Mouse (Mus musculus) adrenal gland, adult 10 weeks (tissue): ENCODE results near the gene Ubfd1. TPM values are rescaled to one million over a fixed set of nuclear protein-coding genes. Genes with fewer than 3 reads are reported as not detected.

Experiments used
- polyA plus RNA-seq: library from polyadenylated mRNA; stranded (reverse); fragments of 350-450 nt; fragmentation: Illumina TruSeq; extraction: RNeasy Lipid Tissue Mini Kit (QIAGEN cat#74804); gene quantifications from one replicate; pipeline ENCODE4 v1.2.3, GENCODE M21; 2014; ENCODE audit warnings: low read depth, low replicate concordance

Ubfd1 gene
- polyA plus RNA-seq: 37.2 TPM

DNA sequence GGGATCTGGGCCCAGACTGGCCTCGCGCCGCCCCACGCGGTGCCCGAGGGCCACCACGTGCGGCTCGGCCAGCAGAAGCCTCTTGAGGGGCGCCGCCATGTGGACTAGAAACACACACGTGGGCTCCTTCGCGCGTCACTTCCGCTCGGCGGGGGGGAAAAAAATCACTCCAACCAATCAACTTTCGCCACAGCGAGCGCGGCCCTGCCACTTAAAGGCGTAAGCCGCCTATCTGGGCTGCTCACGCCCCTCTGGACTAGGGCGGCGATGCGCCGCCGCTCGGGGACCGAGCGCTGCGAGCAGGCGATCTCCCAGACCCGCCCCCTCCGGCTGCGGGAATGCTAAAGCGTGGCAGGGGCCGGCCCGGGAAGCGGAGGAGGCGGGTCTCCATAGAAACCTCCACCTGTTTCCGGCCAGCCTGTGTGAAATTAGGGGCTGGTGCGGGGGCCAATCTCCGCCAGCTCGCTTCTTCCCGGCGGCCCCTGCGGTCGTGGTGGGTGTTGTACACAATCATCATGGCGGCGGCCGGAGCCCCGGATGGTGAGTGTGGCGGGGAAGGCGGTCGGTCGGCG lies at the start of gene Ubfd1, which contains the start of gene Ears2:
Gene Ubfd1, plus strand, starts transcription at position 231 of the 572 bp plus-strand sequence.
Gene Ears2, minus strand, starts transcription at position 319 of the 572 bp plus-strand sequence.

GRCm38 (mm10) chr7:122020667-122021354 lies 46.2 kb upstream of the Ubfd1 start, which contains the start of gene Gga2:
Gene Gga2, minus strand, starts transcription at chr7:122021222.

GRCm38 (mm10) chr7:122101747-122102244 lies 34.8 kb downstream of the Ubfd1 start, which contains the start of gene Ndufab1:
Gene Ndufab1, minus strand, starts transcription at chr7:122101886.

Other genes starting within 250 kb of the Ubfd1 start
- gene Scnn1b, start 202.1 kb upstream of the Ubfd1 start, polyA plus RNA-seq: not detected
- gene Cog7, start 85.5 kb upstream of the Ubfd1 start, polyA plus RNA-seq: 16.6 TPM
- gene Gga2, start 46.0 kb upstream of the Ubfd1 start, polyA plus RNA-seq: 3.3 TPM
- 3.3 TPM for gene Ears2, start 88 bp downstream of the Ubfd1 start, polyA plus RNA-seq
- gene Ndufab1, start 34.7 kb downstream of the Ubfd1 start, polyA plus RNA-seq: 737 TPM
- 1.8 TPM for gene Palb2, start 65.8 kb downstream of the Ubfd1 start, polyA plus RNA-seq
- gene Dctn5, start 65.9 kb downstream of the Ubfd1 start, polyA plus RNA-seq: 122 TPM
- gene Plk1, start 92.3 kb downstream of the Ubfd1 start, polyA plus RNA-seq: 0.82 TPM
- gene Ern2, start 119.0 kb downstream of the Ubfd1 start, polyA plus RNA-seq: not detected
- gene Chp2, start 152.3 kb downstream of the Ubfd1 start, polyA plus RNA-seq: 1.8 TPM
- gene Prkcb, start 221.6 kb downstream of the Ubfd1 start, polyA plus RNA-seq: 25.9 TPM